Mouse (Mus musculus): Measurements from ENCODE around the gene Ywhag. TPM values are rescaled to one million over a fixed set of nuclear protein-coding genes. Genes with fewer than 3 reads are reported as not detected.

Ywhag gene
- polyA plus RNA-seq, 1 experiment: 244 TPM

GRCm38 (mm10) chr5:135901354-135902095, 32.9 kb downstream of the Ywhag start:
- TF ChIP-seq MAX (IDR thresholded peaks at IDR 0.05; ENCODE audit: low read depth) (no peak), POLR2AphosphoS2 (IDR thresholded peaks at IDR 0.05; ENCODE audit: insufficient read length, low read depth) (peak; percentile 33)
- peaks cover 6% of the 10 kb centered on the region for H3K36me3 ChIP-seq (ENCODE audit: control insufficient read depth, insufficient read depth)
- H3K4me3 ChIP-seq: no peak overlapping the region
- H3K27me3 ChIP-seq (ENCODE audit: control insufficient read depth, insufficient read depth, insufficient read length): no peaks in the 10 kb centered on the region
- no peak overlapping the region for H3ac ChIP-seq (ENCODE audit: control insufficient read depth, insufficient read length)
- no peak overlapping the region for H3K4me2 ChIP-seq (ENCODE audit: low read depth)
- H3K79me2 ChIP-seq (ENCODE audit: control insufficient read depth, insufficient read depth): peaks cover 2% of the 10 kb centered on the region

- no peaks in the 10 kb centered on the region for H3K36me3 ChIP-seq (ENCODE audit: control insufficient read depth, insufficient read depth)
- peak in 2 of 3 experiments; percentile 52 to 58 for TF ChIP-seq MYOD1 (IDR thresholded peaks at IDR 0.05; ENCODE audit: control insufficient read depth in 1 of 3, insufficient read length in 2 of 3, low read depth in 2 of 3)
- TF ChIP-seq TCF3 (IDR thresholded peaks at IDR 0.05; ENCODE audit: insufficient read length, low read depth): no peak
- no peak overlapping the region for H3K4me2 ChIP-seq (ENCODE audit: low read depth)
- no peaks in the 10 kb centered on the region for H3K27me3 ChIP-seq (ENCODE audit: control insufficient read depth, insufficient read depth, insufficient read length)
- no peak overlapping the region for H3K4me3 ChIP-seq
- H3ac ChIP-seq (ENCODE audit: control insufficient read depth, insufficient read length): no peak overlapping the region
- no peaks in the 10 kb centered on the region for H3K79me2 ChIP-seq (ENCODE audit: control insufficient read depth, insufficient read depth)
Measured at GRCm38 (mm10) chr5:135900701-135901100, 33.7 kb downstream of the Ywhag start.

- Histone ChIP-seq H3K4me3 (no peak overlapping the region), H3ac (ENCODE audit: control insufficient read depth, insufficient read length) (no peak overlapping the region), H3K4me2 (ENCODE audit: low read depth) (no peak overlapping the region), H3K36me3 (ENCODE audit: control insufficient read depth, insufficient read depth) (no peaks in the 10 kb centered on the region), H3K79me2 (ENCODE audit: control insufficient read depth, insufficient read depth) (no peaks in the 10 kb centered on the region), H3K27me3 (ENCODE audit: control insufficient read depth, insufficient read depth, insufficient read length) (no peaks in the 10 kb centered on the region)
- TF ChIP-seq SRF (IDR thresholded peaks at IDR 0.05; ENCODE audit: control insufficient read depth, insufficient read length, low read depth) (no peak), USF1 (IDR thresholded peaks at IDR 0.05; ENCODE audit: low read depth) (no peak), CEBPB (IDR thresholded peaks at IDR 0.05; ENCODE audit: insufficient read depth, poor library complexity, severe bottlenecking) (no peak), TCF3 (IDR thresholded peaks at IDR 0.05; ENCODE audit: insufficient read length, low read depth) (no peak), POLR2A (IDR thresholded peaks at IDR 0.05; ENCODE audit: insufficient read length, low read depth) (no peak), REST (IDR thresholded peaks at IDR 0.05; ENCODE audit: insufficient read depth, insufficient read length) (no peak), POLR2AphosphoS2 (IDR thresholded peaks at IDR 0.05; ENCODE audit: insufficient read length, low read depth) (no peak), MYOD1 (IDR thresholded peaks at IDR 0.05; ENCODE audit: control insufficient read depth in 1 of 3, insufficient read length in 2 of 3, low read depth in 2 of 3) (no peak), MAX (IDR thresholded peaks at IDR 0.05; ENCODE audit: low read depth) (no peak), MYOG (IDR thresholded peaks at IDR 0.05; ENCODE audit: control insufficient read depth in 1 of 3, insufficient read depth in 1 of 3, insufficient read length in 2 of 3, low read depth in 2 of 3) (no peak), E2F4 (IDR thresholded peaks at IDR 0.05; ENCODE audit: insufficient read depth) (no peak), TCF12 (IDR thresholded peaks at IDR 0.05; ENCODE audit: insufficient read depth, poor library complexity, severe bottlenecking) (no peak)
Measured at GRCm38 (mm10) chr5:135899833-135900232, 34.6 kb downstream of the Ywhag start.

- TF ChIP-seq USF1 (IDR thresholded peaks at IDR 0.05; ENCODE audit: low read depth) (no peak), MYOG (IDR thresholded peaks at IDR 0.05; ENCODE audit: control insufficient read depth in 1 of 3, insufficient read depth in 1 of 3, insufficient read length in 2 of 3, low read depth in 2 of 3) (no peak), MYOD1 (IDR thresholded peaks at IDR 0.05; ENCODE audit: control insufficient read depth in 1 of 3, insufficient read length in 2 of 3, low read depth in 2 of 3) (no peak), TCF3 (IDR thresholded peaks at IDR 0.05; ENCODE audit: insufficient read length, low read depth) (no peak)
- H3K4me2 ChIP-seq (ENCODE audit: low read depth): no peak overlapping the region
Measured at GRCm38 (mm10) chr5:135898995-135899394, 35.4 kb downstream of the Ywhag start.

GRCm38 (mm10) chr5:135898028-135898427, 36.4 kb downstream of the Ywhag start:
- Histone ChIP-seq H3ac (ENCODE audit: control insufficient read depth, insufficient read length) (no peak overlapping the region), H3K36me3 (ENCODE audit: control insufficient read depth, insufficient read depth) (no peaks in the 10 kb centered on the region), H3K4me3 (no peak overlapping the region), H3K4me2 (ENCODE audit: low read depth) (no peak overlapping the region), H3K27me3 (ENCODE audit: control insufficient read depth, insufficient read depth, insufficient read length) (no peaks in the 10 kb centered on the region), H3K79me2 (ENCODE audit: control insufficient read depth, insufficient read depth) (no peaks in the 10 kb centered on the region)
- TF ChIP-seq CEBPB (IDR thresholded peaks at IDR 0.05; ENCODE audit: insufficient read depth, poor library complexity, severe bottlenecking) (no peak), TCF12 (IDR thresholded peaks at IDR 0.05; ENCODE audit: insufficient read depth, poor library complexity, severe bottlenecking) (no peak), MAX (IDR thresholded peaks at IDR 0.05; ENCODE audit: low read depth) (no peak), MYOG (IDR thresholded peaks at IDR 0.05; ENCODE audit: control insufficient read depth in 1 of 3, insufficient read depth in 1 of 3, insufficient read length in 2 of 3, low read depth in 2 of 3) (no peak), SRF (IDR thresholded peaks at IDR 0.05; ENCODE audit: control insufficient read depth, insufficient read length, low read depth) (no peak), E2F4 (IDR thresholded peaks at IDR 0.05; ENCODE audit: insufficient read depth) (no peak), POLR2A (IDR thresholded peaks at IDR 0.05; ENCODE audit: insufficient read length, low read depth) (no peak)

More at GRCm38 (mm10) chr5:135898995-135899394, 35.4 kb downstream of the Ywhag start:
- no peaks in the 10 kb centered on the region for H3K27me3 ChIP-seq (ENCODE audit: control insufficient read depth, insufficient read depth, insufficient read length)
- H3ac ChIP-seq (ENCODE audit: control insufficient read depth, insufficient read length): no peak overlapping the region
- H3K79me2 ChIP-seq (ENCODE audit: control insufficient read depth, insufficient read depth): no peaks in the 10 kb centered on the region
- H3K4me3 ChIP-seq: no peak overlapping the region
- H3K36me3 ChIP-seq (ENCODE audit: control insufficient read depth, insufficient read depth): no peaks in the 10 kb centered on the region
